Comparison of ENCODE assay signal across 11 mouse cellular contexts in genomic region chr4:142221757-142222072, GRCm38 (mm10). TPM values are rescaled to one million over a fixed set of nuclear protein-coding genes. Genes with fewer than 3 reads are reported as not detected.
DNase-seq lines count a peak whose midpoint lies in the region; ATAC-seq and TF ChIP-seq lines count a peak whose summit lies in the region.
"Had no signal": no experiment of that assay in that cellular context is flagged by ENCODE, and none has a peak within 500 bp of the region (broad histone marks: within the 10 kb centered on the region; RNA-seq: fewer than 3 reads in every experiment).

No protein-coding gene starts in this region.

- H3K27ac ChIP-seq in intestine, embryonic 14.5 days (ENCODE audit: low read depth) = peak overlapping the region; percentile 89
- no peak overlapping the region for H3K27ac ChIP-seq in intestine, postnatal 0 days (ENCODE audit: low read depth, low read length)
- peak overlapping the region; percentile 49 for H3K27ac ChIP-seq in midbrain, embryonic 10.5 days (replicated peaks)
- no peak overlapping the region for H3K27ac ChIP-seq in midbrain, postnatal 0 days (ENCODE audit: low read depth, low read length)
- H3K27ac ChIP-seq in intestine, embryonic 15.5 days = peak overlapping the region; percentile 80
- H3K27ac ChIP-seq in stomach, embryonic 14.5 days (ENCODE audit: low read length) = peak overlapping the region; percentile 87
- H3K27ac ChIP-seq: neural tube, embryonic 15.5 days had no signal

- no peaks in the 10 kb centered on the region for H3K36me3 ChIP-seq in intestine, embryonic 14.5 days (ENCODE audit: control insufficient read depth, insufficient read depth, low read length)
- H3K36me3 ChIP-seq in intestine, postnatal 0 days (ENCODE audit: control insufficient read depth, insufficient read depth) = no peaks in the 10 kb centered on the region; the same call in 1 of the 2 replicates
- no peaks in the 10 kb centered on the region for H3K36me3 ChIP-seq in midbrain, embryonic 10.5 days
- no peaks in the 10 kb centered on the region for H3K36me3 ChIP-seq in midbrain, postnatal 0 days (ENCODE audit: insufficient read depth, low read length)
- no peaks in the 10 kb centered on the region for H3K36me3 ChIP-seq in intestine, embryonic 15.5 days
- no peaks in the 10 kb centered on the region for H3K36me3 ChIP-seq in stomach, embryonic 14.5 days (ENCODE audit: control insufficient read depth, insufficient read depth, low read length)
- H3K36me3 ChIP-seq: neural tube, embryonic 15.5 days had no signal

- H3K9ac ChIP-seq in intestine, embryonic 14.5 days (ENCODE audit: low read length) = no peak overlapping the region
- H3K9ac ChIP-seq in intestine, postnatal 0 days (ENCODE audit: low read depth, low read length) = no peak overlapping the region
- H3K9ac ChIP-seq in midbrain, postnatal 0 days (replicated peaks; ENCODE audit: low read length, poor library complexity, severe bottlenecking) = no peak overlapping the region
- H3K9ac ChIP-seq in intestine, embryonic 15.5 days = no peak overlapping the region
- H3K9ac ChIP-seq in stomach, embryonic 14.5 days (replicated peaks; ENCODE audit: low read depth, low read length) = no peak overlapping the region
- H3K9ac ChIP-seq: neural tube, embryonic 15.5 days had no signal

- WGBS in intestine, embryonic 14.5 days = 21% methylated on average over 5 of the region's 5 CpGs
- 58% methylated on average over 5 of the region's 5 CpGs for WGBS in intestine, postnatal 0 days
- WGBS in midbrain, embryonic 10.5 days = 64% methylated on average over 5 of the region's 5 CpGs
- 72% methylated on average over 5 of the region's 5 CpGs for WGBS in midbrain, postnatal 0 days
- 26% methylated on average over 5 of the region's 5 CpGs for WGBS in intestine, embryonic 15.5 days
- WGBS in stomach, embryonic 14.5 days = 27% methylated on average over 5 of the region's 5 CpGs

- no peaks in the 10 kb centered on the region for H3K9me3 ChIP-seq in intestine, embryonic 14.5 days (ENCODE audit: control insufficient read depth, low read length)
- no peaks in the 10 kb centered on the region for H3K9me3 ChIP-seq in intestine, postnatal 0 days (ENCODE audit: control insufficient read depth)
- no peaks in the 10 kb centered on the region for H3K9me3 ChIP-seq in midbrain, embryonic 10.5 days (replicated peaks)
- H3K9me3 ChIP-seq in midbrain, postnatal 0 days (ENCODE audit: low read length) = no peaks in the 10 kb centered on the region
- no peaks in the 10 kb centered on the region for H3K9me3 ChIP-seq in intestine, embryonic 15.5 days
- no peaks in the 10 kb centered on the region for H3K9me3 ChIP-seq in stomach, embryonic 14.5 days (ENCODE audit: control insufficient read depth, low read depth, low read length)
- H3K9me3 ChIP-seq: megakaryocyte, embryonic 14.5 days; neural tube, embryonic 15.5 days had no signal

- no peak overlapping the region for H3K4me3 ChIP-seq in intestine, embryonic 14.5 days (ENCODE audit: low read depth, low read length)
- no peak overlapping the region for H3K4me3 ChIP-seq in intestine, postnatal 0 days (ENCODE audit: low read depth, low read length)
- H3K4me3 ChIP-seq in midbrain, embryonic 10.5 days = no peak overlapping the region
- no peak overlapping the region for H3K4me3 ChIP-seq in midbrain, postnatal 0 days (ENCODE audit: low read depth, low read length)
- H3K4me3 ChIP-seq in intestine, embryonic 15.5 days (replicated peaks) = no peak overlapping the region
- H3K4me3 ChIP-seq in stomach, embryonic 14.5 days (ENCODE audit: low read depth, low read length) = no peak overlapping the region
- H3K4me3 ChIP-seq: megakaryocyte, embryonic 14.5 days; neural tube, embryonic 15.5 days had no signal

- DNase-seq in intestine, embryonic 14.5 days (ENCODE audit: low spot score) = no peak
- no peak for DNase-seq in midbrain, embryonic 10.5 days (ENCODE audit: low spot score)
- DNase-seq in midbrain, postnatal 0 days (ENCODE audit: low spot score) = no peak
- DNase-seq in layer of hippocampus, adult 9-10 months (ENCODE audit: low spot score) = no peak
- DNase-seq: cerebellum, adult 2 months; right cerebral cortex, postnatal 14 days had no signal

- peaks cover 82% of the 10 kb centered on the region for H3K4me1 ChIP-seq in intestine, embryonic 14.5 days (replicated peaks; ENCODE audit: control insufficient read depth, insufficient read depth, low read length)
- H3K4me1 ChIP-seq in intestine, postnatal 0 days (replicated peaks; ENCODE audit: control insufficient read depth, insufficient read depth, low read length) = peaks cover 15% of the 10 kb centered on the region
- peaks cover 58% of the 10 kb centered on the region for H3K4me1 ChIP-seq in midbrain, embryonic 10.5 days
- peaks cover 3% of the 10 kb centered on the region; the same call in 1 of the 2 replicates for H3K4me1 ChIP-seq in midbrain, postnatal 0 days (ENCODE audit: insufficient read depth, low read length)
- peaks cover 78% of the 10 kb centered on the region for H3K4me1 ChIP-seq in intestine, embryonic 15.5 days (replicated peaks)
- H3K4me1 ChIP-seq in stomach, embryonic 14.5 days (ENCODE audit: control insufficient read depth, insufficient read depth, low read length) = peaks cover 67% of the 10 kb centered on the region
- H3K4me1 ChIP-seq: megakaryocyte, embryonic 14.5 days had no signal

- H3K27me3 ChIP-seq in intestine, embryonic 14.5 days (replicated peaks; ENCODE audit: control insufficient read depth, insufficient read depth, low read length) = no peaks in the 10 kb centered on the region
- H3K27me3 ChIP-seq in intestine, postnatal 0 days (replicated peaks; ENCODE audit: control insufficient read depth, insufficient read depth, low read length) = no peaks in the 10 kb centered on the region
- no peaks in the 10 kb centered on the region for H3K27me3 ChIP-seq in midbrain, embryonic 10.5 days (ENCODE audit: low read depth, poor library complexity, severe bottlenecking)
- no peaks in the 10 kb centered on the region for H3K27me3 ChIP-seq in midbrain, postnatal 0 days (ENCODE audit: insufficient read depth, low read length)
- H3K27me3 ChIP-seq in intestine, embryonic 15.5 days (replicated peaks) = no peaks in the 10 kb centered on the region
- no peaks in the 10 kb centered on the region for H3K27me3 ChIP-seq in stomach, embryonic 14.5 days (ENCODE audit: control insufficient read depth, insufficient read depth, low read length)
- H3K27me3 ChIP-seq: neural tube, embryonic 15.5 days had no signal

- no peak for TF ChIP-seq CTCF in intestine, postnatal 0 days (IDR thresholded peaks at IDR 0.05; ENCODE audit: low read depth)
- no peak for TF ChIP-seq CTCF in midbrain, postnatal 0 days (IDR thresholded peaks at IDR 0.05)

- no peak; the same call in 1 of the 2 replicates for ATAC-seq in intestine, embryonic 14.5 days (replicated peaks; ENCODE audit: low FRiP score, low TSS enrichment, low read depth)
- ATAC-seq in intestine, postnatal 0 days = no peak
- ATAC-seq in midbrain, postnatal 0 days (ENCODE audit: low FRiP score) = no peak
- no peak for ATAC-seq in intestine, embryonic 15.5 days
- no peak for ATAC-seq in stomach, embryonic 14.5 days (ENCODE audit: insufficient number of reproducible peaks, insufficient read depth, low FRiP score, low read depth)

- no peak overlapping the region for H3K4me2 ChIP-seq in intestine, embryonic 14.5 days (ENCODE audit: low read length)
- H3K4me2 ChIP-seq in intestine, postnatal 0 days (replicated peaks; ENCODE audit: low read depth) = no peak overlapping the region
- no peak overlapping the region for H3K4me2 ChIP-seq in midbrain, postnatal 0 days (ENCODE audit: low read depth, low read length, poor library complexity, severe bottlenecking)
- H3K4me2 ChIP-seq in intestine, embryonic 15.5 days (replicated peaks) = peak overlapping the region; percentile 3; the same call in 1 of the 2 replicates
- H3K4me2 ChIP-seq in stomach, embryonic 14.5 days (replicated peaks; ENCODE audit: low read depth, low read length) = no peak overlapping the region
- H3K4me2 ChIP-seq: neural tube, embryonic 15.5 days had no signal

RNA-seq across cellular contexts. Expression of gene Kazn, which starts 17.5 kb away (rescaled TPM):
- polyA plus RNA-seq in intestine, embryonic 14.5 days (2014; fragmentation: Nextera tagmentation; extraction: Ambion mirVana) = 13.7 and 14.7 TPM in 2 replicates
- polyA plus RNA-seq in intestine, postnatal 0 days (2015; fragmentation: Nextera tagmentation; extraction: Ambion mirVana) = 17.5 and 20.2 TPM in 2 replicates
- polyA plus RNA-seq in midbrain, embryonic 10.5 days (2016; fragmentation: Nextera tagmentation; extraction: Ambion mirVana) = 9.4 and 12.2 TPM in 2 replicates
- 70.2 and 87.2 TPM in 2 replicates for total RNA-seq in midbrain, postnatal 0 days (2014; rRNA removed)
- 23.6 and 25.6 TPM in 2 replicates for polyA plus RNA-seq in midbrain, postnatal 0 days (2015; fragmentation: Nextera tagmentation; extraction: Ambion mirVana)
- 13.6 and 14.0 TPM in 2 replicates for polyA plus RNA-seq in intestine, embryonic 15.5 days (2015; fragmentation: Nextera tagmentation; extraction: Ambion mirVana)
- 12.5 and 14.3 TPM in 2 replicates for polyA plus RNA-seq in stomach, embryonic 14.5 days (2014; fragmentation: Nextera tagmentation; extraction: Ambion mirVana)

Comparison
In these comparisons a context has a peak if more than half of its experiments do, and no peak if none do; other contexts are left out.
1. H3K27ac ChIP-seq: peak in intestine, embryonic 14.5 days (single experiment), midbrain, embryonic 10.5 days (single experiment), intestine, embryonic 15.5 days (single experiment) and stomach, embryonic 14.5 days (single experiment); none in intestine, postnatal 0 days (single experiment) and midbrain, postnatal 0 days (single experiment).